Mouse (Mus musculus) hindbrain, embryonic 14.5 days (tissue): Measurements from ENCODE around the gene Pphln1. TPM values are rescaled to one million over a fixed set of nuclear protein-coding genes. Genes with fewer than 3 reads are reported as not detected.

Experiments
- ATAC-seq: fragments of 200-750 bp; cut with Nextera tagmentation; 2 replicates; pipeline ENCODE4 v1.8.0; 2017; ENCODE audit warnings: moderate number of reproducible peaks, mild to moderate bottlenecking, moderate TSS enrichment, moderate library complexity; ENCODE audit not compliant: low FRiP score
- DNase-seq: peaks from one replicate; pipeline ENCODE4 v3.0.0-alpha.2; 2015; ENCODE audit warnings: low spot score
- H3K27ac ChIP-seq: fragments of 300-500 bp; sonication (generic); 2 replicates; pipeline ENCODE4 v1.5.1; 2014; ENCODE audit warnings: mild to moderate bottlenecking, moderate library complexity
- H3K27me3 ChIP-seq: fragments of 300-500 bp; sonication (generic); 2 replicates; pipeline ENCODE4 v1.6.1; 2014; ENCODE audit warnings: mild to moderate bottlenecking, low read length, mixed read lengths; ENCODE audit not compliant: control insufficient read depth, insufficient read depth
- H3K36me3 ChIP-seq: fragments of 300-500 bp; sonication (generic); replicated peaks from 2 replicates; pipeline ENCODE4 v1.6.1; 2014; ENCODE audit not compliant: control insufficient read depth, insufficient read depth
- H3K4me1 ChIP-seq: fragments of 300-500 bp; sonication (generic); replicated peaks from 2 replicates; pipeline ENCODE4 v1.6.1; 2014; ENCODE audit warnings: antibody characterized with exemption, low read length, mixed read lengths; ENCODE audit not compliant: control insufficient read depth, insufficient read depth
- H3K4me2 ChIP-seq: fragments of 300-500 bp; sonication (generic); replicated peaks from 2 replicates; pipeline ENCODE4 v1.6.1; 2014; ENCODE audit warnings: mild to moderate bottlenecking, moderate library complexity
- H3K4me3 ChIP-seq: fragments of 300-500 bp; sonication (generic); replicated peaks from 2 replicates; pipeline ENCODE4 v1.5.1; 2014; ENCODE audit warnings: mild to moderate bottlenecking, low read length
- H3K9ac ChIP-seq: fragments of 300-500 bp; sonication (generic); 2 replicates; pipeline ENCODE4 v1.6.1; 2014
- H3K9me3 ChIP-seq: fragments of 300-500 bp; sonication (generic); 2 replicates; pipeline ENCODE4 v1.6.1; 2016; ENCODE audit warnings: low read length; ENCODE audit not compliant: control insufficient read depth
- WGBS: fragments of 180-500 bp; shearing (Covaris S2); extraction: QIAGEN DNeasy Blood & Tissue Kit; methylation state at CpG from one replicate; pipeline ENCODE4 v1.1.7; 2014; 5-methylcytosine and 5-hydroxymethylcytosine counted together
- polyA plus RNA-seq: library from polyadenylated mRNA; unstranded; fragments of >200 nt; fragmentation: Nextera tagmentation; extraction: Ambion mirVana; gene quantifications from 2 replicates; pipeline ENCODE4 v1.2.1, GENCODE M21; 2014

The Pphln1 gene
- polyA plus RNA-seq, 1 experiment from 2014 or later: 28.6 TPM

GRCm38 (mm10) chr15:93510690-93511336 is 112.7 kb downstream of the Pphln1 start:
- DNase-seq (no peak), ATAC-seq (peak; percentile 48; the same call in 1 of the 2 replicates)
- Histone ChIP-seq H3K9me3 (no peaks in the 10 kb centered on the region), H3K9ac (peak overlapping the region; percentile 36; the same call in 1 of the 2 replicates), H3K36me3 (peaks cover 10% of the 10 kb centered on the region; the same call in 1 of the 2 replicates), H3K4me3 (no peak overlapping the region), H3K27ac (peak overlapping the region; percentile 64), H3K4me1 (peaks cover 22% of the 10 kb centered on the region), H3K4me2 (peak overlapping the region; percentile 7; the same call in 1 of the 2 replicates), H3K27me3 (no peaks in the 10 kb centered on the region; the same call in 1 of the 2 replicates)
- WGBS: 24% methylated on average over 12 of the region's 12 CpGs

- Histone ChIP-seq H3K36me3 (peaks cover under 1% of the 10 kb centered on the region; the same call in 1 of the 2 replicates), H3K9ac (no peak overlapping the region), H3K4me2 (no peak overlapping the region), H3K4me1 (peaks cover 22% of the 10 kb centered on the region), H3K9me3 (no peaks in the 10 kb centered on the region), H3K27ac (no peak overlapping the region), H3K27me3 (no peaks in the 10 kb centered on the region; the same call in 1 of the 2 replicates), H3K4me3 (no peak overlapping the region)
- no peak for DNase-seq
- WGBS: 36% methylated on average over 9 of the region's 9 CpGs
- no peak for ATAC-seq
These were observed 114.3 kb downstream of the Pphln1 start for GRCm38 (mm10) chr15:93512437-93512836.

- DNase-seq: no peak
These were observed 115.8 kb downstream of the Pphln1 start for GRCm38 (mm10) chr15:93513939-93514341.

GRCm38 (mm10) chr15:93515316-93515715 is 117.2 kb downstream of the Pphln1 start:
- H3K27me3 ChIP-seq: peaks cover 9% of the 10 kb centered on the region
- no peak for ATAC-seq
- no peak overlapping the region for H3K9ac ChIP-seq
- H3K4me1 ChIP-seq: peaks cover 33% of the 10 kb centered on the region
- H3K9me3 ChIP-seq: no peaks in the 10 kb centered on the region
- no peak for DNase-seq
- H3K27ac ChIP-seq: no peak overlapping the region
- no peaks in the 10 kb centered on the region for H3K36me3 ChIP-seq
- 69% methylated on average over 9 of the region's 9 CpGs for whole genome bisulfite sequencing
- no peak overlapping the region for H3K4me3 ChIP-seq
- no peak overlapping the region for H3K4me2 ChIP-seq

More at GRCm38 (mm10) chr15:93513939-93514341, 115.8 kb downstream of the Pphln1 start:
- Histone ChIP-seq H3K9me3 (no peaks in the 10 kb centered on the region), H3K4me2 (peak overlapping the region; percentile 25; the same call in 1 of the 2 replicates), H3K4me1 (peaks cover 30% of the 10 kb centered on the region), H3K4me3 (no peak overlapping the region), H3K9ac (no peak overlapping the region; the same call in 1 of the 2 replicates), H3K27me3 (peaks cover 9% of the 10 kb centered on the region), H3K36me3 (no peaks in the 10 kb centered on the region), H3K27ac (no peak overlapping the region)
- 4% methylated on average over 10 of the region's 10 CpGs for WGBS
- no peak for ATAC-seq

- H3K27me3 ChIP-seq: peaks cover 19% of the 10 kb centered on the region
- peaks cover 18% of the 10 kb centered on the region for H3K4me1 ChIP-seq
- H3K36me3 ChIP-seq: no peaks in the 10 kb centered on the region
- WGBS: 70% methylated on average over 11 of the region's 11 CpGs
- H3K9me3 ChIP-seq: no peaks in the 10 kb centered on the region
- 0 out of 2 replicates have a peak overlapping the region, but pooled peaks have one; percentile 96 for H3K4me2 ChIP-seq
- DNase-seq: no peak
- H3K4me3 ChIP-seq: no peak overlapping the region
- no peak overlapping the region for H3K27ac ChIP-seq
- H3K9ac ChIP-seq: no peak overlapping the region
- ATAC-seq: no peak
These were observed 118.9 kb downstream of the Pphln1 start for GRCm38 (mm10) chr15:93517022-93517565.

GRCm38 (mm10) chr15:93518143-93518902 is 120.2 kb downstream of the Pphln1 start:
- peak overlapping the region; percentile 96 for H3K4me2 ChIP-seq
- no peaks in the 10 kb centered on the region for H3K36me3 ChIP-seq
- peaks cover 15% of the 10 kb centered on the region for H3K4me1 ChIP-seq
- H3K9ac ChIP-seq: peak overlapping the region; percentile 66; the same call in 1 of the 2 replicates
- H3K27ac ChIP-seq: peak overlapping the region; percentile 71; the same call in 1 of the 2 replicates
- H3K27me3 ChIP-seq: peaks cover 26% of the 10 kb centered on the region
- DNase-seq (no peak), ATAC-seq (no peak)
- H3K9me3 ChIP-seq: no peaks in the 10 kb centered on the region
- 3% methylated on average over 23 of the region's 23 CpGs for WGBS
- peak overlapping the region; percentile 73 for H3K4me3 ChIP-seq

- H3K36me3 ChIP-seq: no peaks in the 10 kb centered on the region
- DNase-seq (peak; percentile 67), ATAC-seq (peak; percentile 91)
- peak overlapping the region; percentile 73 for H3K4me3 ChIP-seq
- peaks cover 26% of the 10 kb centered on the region for H3K27me3 ChIP-seq
- peak overlapping the region; percentile 71 for H3K27ac ChIP-seq
- under 1% methylated on average over 80 of the region's 85 CpGs for WGBS
- H3K9ac ChIP-seq: peak overlapping the region; percentile 66
- H3K4me2 ChIP-seq: peak overlapping the region; percentile 96
- no peaks in the 10 kb centered on the region for H3K9me3 ChIP-seq
- H3K4me1 ChIP-seq: peaks cover 15% of the 10 kb centered on the region
These were observed 121.0 kb downstream of the Pphln1 start for GRCm38 (mm10) chr15:93518941-93519835.

- H3K9me3 ChIP-seq: no peaks in the 10 kb centered on the region
- 9% methylated on average over 17 of the region's 17 CpGs for whole genome bisulfite sequencing
- ATAC-seq (no peak), DNase-seq (no peak)
- H3K4me2 ChIP-seq: peak overlapping the region; percentile 96
- peak overlapping the region; percentile 73 for H3K4me3 ChIP-seq
- no peaks in the 10 kb centered on the region for H3K36me3 ChIP-seq
- peaks cover 26% of the 10 kb centered on the region for H3K27me3 ChIP-seq
- peaks cover 15% of the 10 kb centered on the region for H3K4me1 ChIP-seq
- H3K27ac ChIP-seq: 0 out of 2 replicates have a peak overlapping the region, but pooled peaks have one; percentile 71
- peak overlapping the region; percentile 66; the same call in 1 of the 2 replicates for H3K9ac ChIP-seq
These were observed 122.0 kb downstream of the Pphln1 start for GRCm38 (mm10) chr15:93519836-93520826.
